Mouse (Mus musculus): Measurements from ENCODE around the gene Sorcs1. TPM values are rescaled to one million over a fixed set of nuclear protein-coding genes. Genes with fewer than 3 reads are reported as not detected.

Sorcs1 gene
- polyA plus RNA-seq, 1 experiment from 2014 or later = 3.4 TPM

DNA sequence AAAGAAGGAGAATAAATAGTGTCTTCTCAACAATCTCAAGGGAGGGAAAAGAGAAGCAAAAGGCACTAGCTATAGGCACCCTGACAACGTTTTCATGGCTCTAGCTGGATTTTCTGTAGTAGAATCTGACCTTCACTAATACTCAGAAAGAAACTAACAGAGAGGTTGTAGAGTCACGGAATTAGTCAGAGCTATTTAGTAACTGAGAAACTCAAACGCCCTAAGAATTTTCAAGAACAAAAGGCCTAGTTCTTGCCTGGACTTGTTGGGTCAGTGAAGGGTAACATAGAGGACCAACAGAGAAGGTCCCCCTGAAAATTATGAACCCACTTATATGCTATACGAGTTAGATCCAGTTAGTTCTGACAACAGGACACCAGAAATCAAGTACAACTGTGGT is 81.1 kb downstream of the Sorcs1 start:
- Histone ChIP-seq H3K9me3 (ENCODE audit: control insufficient read depth, low read depth, low read length) (no peaks in the 10 kb centered on the region), H3K27me3 (ENCODE audit: control insufficient read depth, insufficient read depth, low read length) (no peaks in the 10 kb centered on the region), H3K4me1 (ENCODE audit: control insufficient read depth, insufficient read depth, low read length) (no peaks in the 10 kb centered on the region), H3K4me3 (ENCODE audit: low read depth, low read length) (no peak overlapping the region), H3K9ac (replicated peaks; ENCODE audit: low read depth, low read length) (no peak overlapping the region), H3K27ac (ENCODE audit: low read length) (no peak overlapping the region), H3K36me3 (ENCODE audit: control insufficient read depth, insufficient read depth, low read length) (no peaks in the 10 kb centered on the region), H3K4me2 (replicated peaks; ENCODE audit: low read depth, low read length) (no peak overlapping the region)
- no peak for ATAC-seq (ENCODE audit: insufficient number of reproducible peaks, insufficient read depth, low FRiP score, low read depth)
- WGBS = 62% methylated on average over 4 of the region's 4 CpGs

DNA sequence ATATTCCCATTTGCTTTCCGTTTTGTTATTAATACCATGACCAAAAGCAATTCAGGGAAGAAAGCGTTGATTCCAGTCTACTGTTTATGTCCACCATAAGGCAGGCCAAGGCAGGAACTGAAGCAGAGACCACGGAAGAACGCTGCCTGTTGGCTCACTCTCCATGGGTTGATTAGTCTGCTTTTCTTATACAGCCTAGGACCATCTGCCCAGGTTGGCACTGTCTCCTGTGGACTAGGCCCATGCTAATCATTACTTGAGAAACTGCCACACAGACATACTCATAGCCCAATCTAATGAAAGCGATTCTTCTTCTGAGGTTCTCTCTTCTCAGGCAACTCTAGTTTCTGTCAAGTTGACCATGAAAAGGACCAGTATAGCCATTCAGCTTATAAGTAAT is 92.3 kb downstream of the Sorcs1 start:
- no peak overlapping the region for H3K9ac ChIP-seq (replicated peaks; ENCODE audit: low read depth, low read length)
- WGBS = 94% methylated on average over 5 of the region's 5 CpGs
- H3K9me3 ChIP-seq (ENCODE audit: control insufficient read depth, low read depth, low read length) = no peaks in the 10 kb centered on the region
- no peaks in the 10 kb centered on the region for H3K27me3 ChIP-seq (ENCODE audit: control insufficient read depth, insufficient read depth, low read length)
- H3K4me1 ChIP-seq (ENCODE audit: control insufficient read depth, insufficient read depth, low read length) = no peaks in the 10 kb centered on the region
- H3K27ac ChIP-seq (ENCODE audit: low read length) = no peak overlapping the region
- ATAC-seq (ENCODE audit: insufficient number of reproducible peaks, insufficient read depth, low FRiP score, low read depth) = no peak
- no peaks in the 10 kb centered on the region for H3K36me3 ChIP-seq (ENCODE audit: control insufficient read depth, insufficient read depth, low read length)
- no peak overlapping the region for H3K4me3 ChIP-seq (ENCODE audit: low read depth, low read length)
- no peak overlapping the region for H3K4me2 ChIP-seq (replicated peaks; ENCODE audit: low read depth, low read length)

- Histone ChIP-seq H3K36me3 (ENCODE audit: control insufficient read depth, insufficient read depth, low read length) (no peaks in the 10 kb centered on the region), H3K4me1 (ENCODE audit: control insufficient read depth, insufficient read depth, low read length) (no peaks in the 10 kb centered on the region), H3K4me3 (ENCODE audit: low read depth, low read length) (no peak overlapping the region), H3K27me3 (ENCODE audit: control insufficient read depth, insufficient read depth, low read length) (no peaks in the 10 kb centered on the region), H3K27ac (ENCODE audit: low read length) (no peak overlapping the region), H3K9me3 (ENCODE audit: control insufficient read depth, low read depth, low read length) (no peaks in the 10 kb centered on the region), H3K9ac (replicated peaks; ENCODE audit: low read depth, low read length) (no peak overlapping the region), H3K4me2 (replicated peaks; ENCODE audit: low read depth, low read length) (no peak overlapping the region)
- ATAC-seq (ENCODE audit: insufficient number of reproducible peaks, insufficient read depth, low FRiP score, low read depth) = no peak
Measured at GRCm38 (mm10) chr19:50582952-50583351, 95.5 kb downstream of the Sorcs1 start.

- no peak overlapping the region for H3K4me2 ChIP-seq (replicated peaks; ENCODE audit: low read depth, low read length)
- H3K36me3 ChIP-seq (ENCODE audit: control insufficient read depth, insufficient read depth, low read length) = no peaks in the 10 kb centered on the region
- H3K27ac ChIP-seq (ENCODE audit: low read length) = no peak overlapping the region
- no peaks in the 10 kb centered on the region for H3K9me3 ChIP-seq (ENCODE audit: control insufficient read depth, low read depth, low read length)
- H3K9ac ChIP-seq (replicated peaks; ENCODE audit: low read depth, low read length) = no peak overlapping the region
- WGBS = 42% methylated on average over 1 of the region's 1 CpGs
- no peaks in the 10 kb centered on the region for H3K4me1 ChIP-seq (ENCODE audit: control insufficient read depth, insufficient read depth, low read length)
- ATAC-seq (ENCODE audit: insufficient number of reproducible peaks, insufficient read depth, low FRiP score, low read depth) = no peak
- no peaks in the 10 kb centered on the region for H3K27me3 ChIP-seq (ENCODE audit: control insufficient read depth, insufficient read depth, low read length)
- H3K4me3 ChIP-seq (ENCODE audit: low read depth, low read length) = no peak overlapping the region
Measured at GRCm38 (mm10) chr19:50569669-50570195, 108.7 kb downstream of the Sorcs1 start.

- no peak overlapping the region for H3K9ac ChIP-seq (replicated peaks; ENCODE audit: low read depth, low read length)
- H3K9me3 ChIP-seq (ENCODE audit: control insufficient read depth, low read depth, low read length) = no peaks in the 10 kb centered on the region
- H3K4me1 ChIP-seq (ENCODE audit: control insufficient read depth, insufficient read depth, low read length) = no peaks in the 10 kb centered on the region
- ATAC-seq (ENCODE audit: insufficient number of reproducible peaks, insufficient read depth, low FRiP score, low read depth) = no peak
- H3K27me3 ChIP-seq (ENCODE audit: control insufficient read depth, insufficient read depth, low read length) = no peaks in the 10 kb centered on the region
- H3K4me3 ChIP-seq (ENCODE audit: low read depth, low read length) = no peak overlapping the region
- H3K4me2 ChIP-seq (replicated peaks; ENCODE audit: low read depth, low read length) = no peak overlapping the region
- H3K36me3 ChIP-seq (ENCODE audit: control insufficient read depth, insufficient read depth, low read length) = no peaks in the 10 kb centered on the region
- 88% methylated on average over 2 of the region's 2 CpGs for WGBS
- H3K27ac ChIP-seq (ENCODE audit: low read length) = no peak overlapping the region
Measured at GRCm38 (mm10) chr19:50566306-50566705, 112.1 kb downstream of the Sorcs1 start.

GRCm38 (mm10) chr19:50558771-50559170 is 119.7 kb downstream of the Sorcs1 start:
- H3K4me2 ChIP-seq (replicated peaks; ENCODE audit: low read depth, low read length) = no peak overlapping the region
- no peak overlapping the region for H3K27ac ChIP-seq (ENCODE audit: low read length)
- H3K36me3 ChIP-seq (ENCODE audit: control insufficient read depth, insufficient read depth, low read length) = no peaks in the 10 kb centered on the region
- no peaks in the 10 kb centered on the region for H3K9me3 ChIP-seq (ENCODE audit: control insufficient read depth, low read depth, low read length)
- no peaks in the 10 kb centered on the region for H3K27me3 ChIP-seq (ENCODE audit: control insufficient read depth, insufficient read depth, low read length)
- WGBS = 51% methylated on average over 6 of the region's 6 CpGs
- no peaks in the 10 kb centered on the region for H3K4me1 ChIP-seq (ENCODE audit: control insufficient read depth, insufficient read depth, low read length)
- H3K9ac ChIP-seq (replicated peaks; ENCODE audit: low read depth, low read length) = no peak overlapping the region
- no peak overlapping the region for H3K4me3 ChIP-seq (ENCODE audit: low read depth, low read length)
- no peak for ATAC-seq (ENCODE audit: insufficient number of reproducible peaks, insufficient read depth, low FRiP score, low read depth)

- ATAC-seq (ENCODE audit: insufficient number of reproducible peaks, insufficient read depth, low FRiP score, low read depth) = no peak
- 73% methylated on average over 5 of the region's 5 CpGs for WGBS
- Histone ChIP-seq H3K36me3 (ENCODE audit: control insufficient read depth, insufficient read depth, low read length) (no peaks in the 10 kb centered on the region), H3K9ac (replicated peaks; ENCODE audit: low read depth, low read length) (no peak overlapping the region), H3K4me1 (ENCODE audit: control insufficient read depth, insufficient read depth, low read length) (no peaks in the 10 kb centered on the region), H3K9me3 (ENCODE audit: control insufficient read depth, low read depth, low read length) (no peaks in the 10 kb centered on the region), H3K4me2 (replicated peaks; ENCODE audit: low read depth, low read length) (no peak overlapping the region), H3K4me3 (ENCODE audit: low read depth, low read length) (no peak overlapping the region), H3K27me3 (ENCODE audit: control insufficient read depth, insufficient read depth, low read length) (no peaks in the 10 kb centered on the region), H3K27ac (ENCODE audit: low read length) (no peak overlapping the region)
Measured at GRCm38 (mm10) chr19:50534031-50534430, 144.4 kb downstream of the Sorcs1 start.

GRCm38 (mm10) chr19:50527835-50528234 is 150.6 kb downstream of the Sorcs1 start:
- no peaks in the 10 kb centered on the region for H3K9me3 ChIP-seq (ENCODE audit: control insufficient read depth, low read depth, low read length)
- no peak overlapping the region for H3K9ac ChIP-seq (replicated peaks; ENCODE audit: low read depth, low read length)
- no peaks in the 10 kb centered on the region for H3K36me3 ChIP-seq (ENCODE audit: control insufficient read depth, insufficient read depth, low read length)
- 82% methylated on average over 3 of the region's 3 CpGs for WGBS
- H3K4me2 ChIP-seq (replicated peaks; ENCODE audit: low read depth, low read length) = no peak overlapping the region
- H3K27ac ChIP-seq (ENCODE audit: low read length) = no peak overlapping the region
- H3K27me3 ChIP-seq (ENCODE audit: control insufficient read depth, insufficient read depth, low read length) = no peaks in the 10 kb centered on the region
- no peak overlapping the region for H3K4me3 ChIP-seq (ENCODE audit: low read depth, low read length)
- ATAC-seq (ENCODE audit: insufficient number of reproducible peaks, insufficient read depth, low FRiP score, low read depth) = no peak
- H3K4me1 ChIP-seq (ENCODE audit: control insufficient read depth, insufficient read depth, low read length) = no peaks in the 10 kb centered on the region

DNA sequence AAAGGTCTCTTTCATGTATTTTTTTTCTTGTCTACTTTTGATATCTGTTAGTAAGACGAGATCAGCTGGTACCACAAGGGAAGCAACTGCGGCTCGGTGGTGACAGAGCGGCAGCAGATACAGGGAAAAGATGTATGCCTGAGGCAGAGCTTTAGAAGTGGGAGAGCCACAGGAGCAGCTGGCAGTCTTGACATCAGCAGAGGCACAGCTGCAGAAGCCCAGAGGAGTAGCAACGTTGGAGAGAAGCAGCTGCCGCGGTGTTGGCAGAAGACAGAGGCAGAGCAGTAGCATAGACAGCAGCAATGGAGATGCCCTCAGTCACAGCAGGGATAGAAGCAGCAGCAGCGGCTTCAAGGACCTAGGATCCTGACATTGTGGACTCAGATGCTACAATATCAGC is 152.4 kb downstream of the Sorcs1 start:
- 80% methylated on average over 8 of the region's 8 CpGs for WGBS

More for the DNA sequence above, 152.4 kb downstream of the Sorcs1 start:
- no peaks in the 10 kb centered on the region for H3K27me3 ChIP-seq (ENCODE audit: control insufficient read depth, insufficient read depth, low read length)
- ATAC-seq (ENCODE audit: insufficient number of reproducible peaks, insufficient read depth, low FRiP score, low read depth) = no peak
- no peaks in the 10 kb centered on the region for H3K36me3 ChIP-seq (ENCODE audit: control insufficient read depth, insufficient read depth, low read length)
- H3K4me2 ChIP-seq (replicated peaks; ENCODE audit: low read depth, low read length) = no peak overlapping the region
- no peak overlapping the region for H3K9ac ChIP-seq (replicated peaks; ENCODE audit: low read depth, low read length)
- H3K27ac ChIP-seq (ENCODE audit: low read length) = no peak overlapping the region
- H3K4me1 ChIP-seq (ENCODE audit: control insufficient read depth, insufficient read depth, low read length) = no peaks in the 10 kb centered on the region
- H3K9me3 ChIP-seq (ENCODE audit: control insufficient read depth, low read depth, low read length) = no peaks in the 10 kb centered on the region
- H3K4me3 ChIP-seq (ENCODE audit: low read depth, low read length) = no peak overlapping the region

Measured in stomach, embryonic 14.5 days (tissue).